Mouse (Mus musculus) hindlimb bud, embryonic 11.5 days (tissue): Measurements from ENCODE around the gene Gm10490.
"Not testable (repeated sequence)": the region's sequence is repeated elsewhere in the genome, so short reads cannot be mapped to it uniquely, and the experiment has no call there.

Experiments
- DNase-seq: peaks from one replicate; pipeline ENCODE4 v3.0.0-alpha.2; 2012; ENCODE audit warnings: low read depth, low spot score; ENCODE audit errors: extremely low spot score

The Gm10490 gene

GRCm38 (mm10) chrX:7909242-7909641 lies at the start of gene Gm10490:
Gm10490 (plus strand) TSS chrX:7909542.
- DNase-seq: not testable (repeated sequence)

GRCm38 (mm10) chrX:7863181-7863580 lies 46.2 kb upstream of the Gm10490 start:
- DNase-seq: no peak

- DNase-seq: no peak
These were observed 44.8 kb upstream of the Gm10490 start for GRCm38 (mm10) chrX:7864551-7864950.

GRCm38 (mm10) chrX:7865343-7865742 lies 44.0 kb upstream of the Gm10490 start:
- DNase-seq: no peak

GRCm38 (mm10) chrX:7865786-7866185 lies 43.6 kb upstream of the Gm10490 start:
- no peak for DNase-seq

- no peak for DNase-seq
These were observed 42.2 kb upstream of the Gm10490 start for GRCm38 (mm10) chrX:7867141-7867540.

GRCm38 (mm10) chrX:7868506-7868905 lies 40.8 kb upstream of the Gm10490 start:
- DNase-seq: no peak

GRCm38 (mm10) chrX:7869826-7870225 lies 39.5 kb upstream of the Gm10490 start:
- no peak for DNase-seq

GRCm38 (mm10) chrX:7878007-7878419 lies 31.3 kb upstream of the Gm10490 start, which contains the start of gene Pim2:
Pim2 (plus strand) TSS chrX:7878262.
- no peak for DNase-seq

GRCm38 (mm10) chrX:7878495-7878894 lies 30.8 kb upstream of the Gm10490 start:
- no peak for DNase-seq

- no peak for DNase-seq
These were observed 29.5 kb upstream of the Gm10490 start for GRCm38 (mm10) chrX:7879819-7880218.

- peak; percentile 63 for DNase-seq
These were observed 25.3 kb upstream of the Gm10490 start, which contains the start of gene Slc35a2 for GRCm38 (mm10) chrX:7883841-7884567. Slc35a2 (plus strand) TSS chrX:7884028.

GRCm38 (mm10) chrX:7898211-7898610 lies 11.1 kb upstream of the Gm10490 start:
- DNase-seq: no peak

- peak; percentile 83 for DNase-seq
These were observed 10.2 kb upstream of the Gm10490 start, which contains the start of the genes Pqbp1 and Timm17b for GRCm38 (mm10) chrX:7898880-7899874. Pqbp1 (minus strand) TSS chrX:7899269. Timm17b (plus strand) TSS chrX:7899357.

GRCm38 (mm10) chrX:7904441-7904840 lies 4.9 kb upstream of the Gm10490 start:
- DNase-seq: no peak

GRCm38 (mm10) chrX:7907735-7908134 lies 1.6 kb upstream of the Gm10490 start, which contains the start of gene Gm10491:
Gm10491 (minus strand) TSS chrX:7907835.
- no peak for DNase-seq

- no peak for DNase-seq
These were observed 1.1 kb downstream of the Gm10490 start for GRCm38 (mm10) chrX:7910473-7910872.

- not testable (repeated sequence) for DNase-seq
These were observed 6.3 kb downstream of the Gm10490 start for GRCm38 (mm10) chrX:7915669-7916068.

- DNase-seq: not testable (repeated sequence)
These were observed 8.6 kb downstream of the Gm10490 start for GRCm38 (mm10) chrX:7917960-7918359.

- no peak for DNase-seq
These were observed 10.4 kb downstream of the Gm10490 start, which contains the start of gene Pcsk1n for GRCm38 (mm10) chrX:7919601-7920383. Pcsk1n (plus strand) TSS chrX:7919822.
